Mouse (Mus musculus) left cerebral cortex, postnatal 4 days (tissue): ENCODE measurements around the gene Mrpl23. TPM values are rescaled to one million over a fixed set of nuclear protein-coding genes. Genes with fewer than 3 reads are reported as not detected.

Experiments used
- DNase-seq: peaks from one replicate; pipeline ENCODE4 v3.0.0-alpha.2; 2022
- intact Hi-C: fragments of 180-260 bp; cut with DNase I; formaldehyde crosslinking; loops from one replicate; pipeline ENCODE4 v1.15.1; 2025
- total RNA-seq, 2 experiments: library from RNA; stranded (reverse); gene quantifications; 2 replicates each; pipeline ENCODE4 v1.2.3; 2021

Mrpl23 gene
- total RNA-seq, 2 experiments from 2014 or later = 9.4 to 11.5 TPM

DNA sequence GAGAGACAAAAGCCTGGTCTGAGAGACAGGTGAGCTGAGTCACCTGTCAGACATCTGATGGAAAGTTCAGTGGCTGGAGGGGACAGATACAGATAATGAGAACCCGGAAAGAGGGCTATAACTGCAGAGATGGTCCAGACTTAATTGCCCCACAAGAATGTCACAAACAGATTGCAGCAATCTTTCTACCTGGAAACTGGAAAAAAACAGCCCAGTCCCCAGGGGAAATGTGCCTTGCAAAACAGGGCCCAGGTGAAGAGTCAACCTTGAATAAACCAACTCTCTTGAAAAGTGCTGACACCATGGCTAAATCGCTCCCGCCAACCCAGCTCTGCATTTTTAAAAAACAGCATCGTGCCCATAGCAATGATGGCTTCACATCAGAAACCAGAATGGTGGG is 12.2 kb upstream of the Mrpl23 start:
- intact Hi-C loops = no loop called here
- no peak for DNase-seq

- no peak for DNase-seq
- intact Hi-C loops = no loop called here
These were observed 10.1 kb upstream of the Mrpl23 start for GRCm38 (mm10) chr7:142522352-142522751.

- DNase-seq = no peak
- intact Hi-C loops = no loop called here
These were observed 9.1 kb upstream of the Mrpl23 start for GRCm38 (mm10) chr7:142523200-142523990.

GRCm38 (mm10) chr7:142525342-142526178 is 6.9 kb upstream of the Mrpl23 start:
- intact Hi-C loops = no loop called here
- no peak for DNase-seq

DNA sequence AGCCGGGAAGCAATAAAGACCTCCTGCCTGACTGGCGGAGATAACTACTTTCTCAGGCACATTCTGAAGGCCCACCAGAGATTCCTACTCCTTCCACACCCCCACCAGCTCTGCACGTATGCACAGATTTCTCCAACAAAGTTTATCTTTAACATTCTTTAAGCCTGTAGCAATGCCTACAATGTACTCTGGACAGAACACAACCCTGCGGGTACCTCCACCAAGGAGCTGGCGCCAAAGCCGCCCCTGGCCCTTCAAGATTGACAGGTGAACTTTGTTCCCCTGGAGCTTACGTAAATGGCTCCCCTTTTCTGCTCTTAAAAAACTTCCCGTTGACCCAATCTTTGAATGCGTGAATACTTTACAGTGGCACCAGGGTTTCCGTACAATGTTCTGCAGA is 3.1 kb upstream of the Mrpl23 start:
- intact Hi-C loops = no loop called here
- no peak for DNase-seq

- DNase-seq = no peak
- intact Hi-C loops = no loop called here
These were observed 439 bp upstream of the Mrpl23 start for GRCm38 (mm10) chr7:142531973-142532521.

GRCm38 (mm10) chr7:142533059-142533855 is 771 bp downstream of the Mrpl23 start:
- intact Hi-C loops = no loop called here
- DNase-seq = peak; percentile 86

GRCm38 (mm10) chr7:142535116-142535515 is 2.6 kb downstream of the Mrpl23 start:
- DNase-seq = no peak
- intact Hi-C loops = loop anchor here (5.0 kb wide), 1 partner anchor 137 kb away; no protein-coding TSS in a partner anchor

DNA sequence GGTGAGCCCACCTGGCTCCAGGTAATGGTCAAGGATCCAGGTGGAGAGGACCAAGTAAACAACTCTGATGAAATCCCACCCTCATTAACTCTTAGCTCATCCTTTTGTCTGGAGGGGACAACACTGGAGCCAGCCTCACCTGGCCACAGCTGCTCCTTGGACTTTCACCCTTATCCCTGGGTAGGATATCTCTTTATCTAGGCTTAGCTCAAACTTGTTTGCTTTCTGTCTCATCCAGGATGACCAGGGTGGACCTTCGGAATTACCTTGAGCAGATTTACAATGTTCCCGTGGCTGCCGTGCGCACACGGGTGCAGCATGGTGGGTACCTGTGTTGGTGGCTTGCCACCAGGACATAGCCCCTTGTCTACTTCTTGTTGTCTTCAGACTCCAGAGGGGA is 3.3 kb downstream of the Mrpl23 start:
- intact Hi-C loops = loop anchor here (5.0 kb wide), 1 partner anchor 136 kb away; no protein-coding TSS in a partner anchor
- DNase-seq = no peak

GRCm38 (mm10) chr7:142537181-142537580 is 4.7 kb downstream of the Mrpl23 start:
- no peak for DNase-seq
- intact Hi-C loops = loop anchor here (5.0 kb wide), 1 partner anchor 135 kb away; no protein-coding TSS in a partner anchor

DNA sequence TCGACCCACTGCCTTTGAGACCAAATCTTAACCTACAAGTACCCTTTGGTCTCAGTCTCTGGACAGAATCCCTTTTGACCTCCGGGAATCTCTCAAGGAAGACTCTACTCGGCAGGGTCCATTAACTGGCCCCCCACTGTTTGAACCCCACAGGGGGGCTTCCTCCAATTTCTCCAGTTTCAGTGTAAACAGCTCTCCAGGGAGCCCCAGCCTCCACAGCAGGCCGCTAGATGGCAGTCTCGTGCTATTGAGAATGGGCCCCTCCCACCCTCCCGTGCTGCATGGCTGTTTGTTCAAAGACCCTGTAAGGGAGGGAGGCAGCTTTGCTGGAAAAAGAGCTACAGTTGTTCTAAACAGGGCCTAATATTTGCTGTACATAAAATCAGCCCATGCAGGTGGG is 5.4 kb downstream of the Mrpl23 start:
- DNase-seq = peak; percentile 80
- intact Hi-C loops = loop anchor here (5.0 kb wide), 1 partner anchor 134 kb away; no protein-coding TSS in a partner anchor

DNA sequence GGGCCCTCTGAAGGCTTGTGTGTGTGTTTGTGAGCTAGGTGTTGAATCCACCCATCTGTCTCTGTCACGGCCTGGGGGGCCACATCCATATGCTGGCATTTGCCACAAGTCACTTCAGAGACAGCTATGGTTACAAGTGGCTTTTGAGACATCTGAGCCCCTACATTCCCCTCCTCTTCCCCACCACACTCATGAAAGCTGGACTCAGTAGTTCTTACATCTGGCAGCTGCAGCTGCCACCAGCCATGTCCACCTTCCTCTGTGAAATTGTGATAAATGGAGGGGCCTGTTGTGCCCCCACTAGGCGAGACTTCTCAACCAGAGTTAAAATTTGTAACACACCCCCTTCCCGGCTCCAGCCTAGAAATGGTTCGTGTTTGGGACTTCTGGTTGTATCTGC is 5.8 kb downstream of the Mrpl23 start:
- intact Hi-C loops = loop anchor here (5.0 kb wide), 1 partner anchor 134 kb away; no protein-coding TSS in a partner anchor
- DNase-seq = no peak

DNA sequence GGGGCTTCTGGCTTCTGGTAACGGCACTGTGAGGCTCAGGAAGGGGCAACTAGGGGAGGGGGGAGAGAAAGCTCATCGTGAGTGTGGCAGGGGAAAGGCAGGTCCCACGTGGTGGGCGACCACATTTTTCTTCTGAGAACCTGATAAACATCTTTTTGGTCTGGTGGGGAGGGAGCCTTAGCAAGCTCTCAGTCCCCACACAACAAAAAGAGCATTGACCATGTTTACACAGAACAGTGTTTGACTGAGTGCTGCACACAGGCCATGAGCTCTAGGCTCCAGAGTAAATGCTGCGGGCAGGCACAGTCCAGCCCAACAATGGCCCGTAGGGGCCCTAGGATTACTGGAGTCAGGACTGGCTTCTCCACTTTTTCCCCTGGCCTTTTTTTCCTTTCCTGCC is 6.3 kb downstream of the Mrpl23 start:
- DNase-seq = no peak
- intact Hi-C loops = loop anchor here (5.0 kb wide), 1 partner anchor 134 kb away; no protein-coding TSS in a partner anchor

DNA sequence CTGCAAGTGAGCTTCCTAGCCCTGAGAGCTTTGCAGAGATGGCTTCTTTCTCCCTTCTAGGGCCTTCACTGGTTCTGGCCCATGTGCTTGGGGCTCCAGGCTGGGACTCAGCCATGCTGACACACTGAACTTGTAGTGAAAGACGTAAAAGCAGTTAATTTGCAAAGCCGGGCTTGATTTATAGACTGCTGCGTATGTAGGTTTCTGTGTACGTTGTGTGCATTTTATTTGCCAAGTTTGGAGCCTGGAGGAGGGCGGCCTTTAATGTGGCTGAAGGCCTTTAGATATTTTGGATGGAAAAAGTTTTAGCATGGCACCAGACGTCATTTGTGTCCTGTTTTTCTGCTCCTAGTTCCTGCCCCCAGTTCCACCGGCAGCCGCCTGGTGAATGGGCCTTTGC is 7.3 kb downstream of the Mrpl23 start:
- DNase-seq = no peak
- intact Hi-C loops = loop anchor here (5.0 kb wide), 1 partner anchor 132 kb away; no protein-coding TSS in a partner anchor

DNA sequence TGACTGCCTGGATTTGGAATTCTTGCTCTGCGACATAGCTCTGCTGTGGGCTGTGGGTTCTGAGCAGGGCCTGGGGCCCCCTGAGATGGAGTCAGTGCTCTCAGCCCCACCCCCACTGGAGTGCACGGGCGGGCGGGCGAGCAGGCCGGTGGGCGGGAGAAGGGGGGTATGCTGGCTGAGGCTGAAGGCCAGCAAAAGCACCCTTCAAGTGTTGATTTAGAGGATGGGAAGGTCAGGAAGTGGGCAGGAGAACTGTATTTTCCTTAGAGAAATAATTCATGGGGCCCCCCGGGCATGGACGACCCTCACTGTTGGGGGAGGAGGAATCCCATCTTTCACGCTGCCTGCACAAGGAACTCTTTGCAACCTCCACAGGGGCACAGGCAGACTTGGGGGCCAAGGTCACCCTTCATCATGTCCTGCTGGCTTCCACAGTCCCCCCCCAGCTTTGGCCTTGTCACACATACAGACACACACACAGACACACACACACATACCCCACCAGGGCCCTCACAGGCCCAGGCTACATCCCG is 10.4 kb downstream of the Mrpl23 start:
- no peak for DNase-seq
- intact Hi-C loops = no loop called here

GRCm38 (mm10) chr7:142545967-142546366 is 13.5 kb downstream of the Mrpl23 start:
- intact Hi-C loops = no loop called here
- DNase-seq = no peak

DNA sequence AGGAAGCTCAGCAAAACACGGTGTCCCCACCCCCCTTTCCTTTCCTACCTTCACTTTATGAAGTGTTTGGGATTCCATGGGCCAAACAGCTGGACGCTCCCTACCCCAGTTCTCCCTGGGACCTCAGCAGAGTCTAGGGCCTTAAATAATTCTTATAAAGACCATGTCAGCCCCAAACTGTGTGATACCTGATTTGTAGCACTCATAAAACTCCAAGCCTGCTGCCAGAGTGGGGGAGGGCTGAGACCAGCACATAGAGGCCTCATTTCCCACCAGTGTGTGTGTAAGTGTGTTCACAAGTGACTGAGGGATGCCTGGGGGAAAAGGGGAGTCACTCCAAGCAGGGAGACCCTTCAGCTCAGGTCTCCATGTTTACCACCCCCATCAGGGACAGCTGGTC is 15.4 kb downstream of the Mrpl23 start:
- intact Hi-C loops = no loop called here

GRCm38 (mm10) chr7:142548706-142549105 is 16.2 kb downstream of the Mrpl23 start:
- no peak for DNase-seq
- intact Hi-C loops = no loop called here

More for the DNA sequence above, 15.4 kb downstream of the Mrpl23 start:
- no peak for DNase-seq

DNA sequence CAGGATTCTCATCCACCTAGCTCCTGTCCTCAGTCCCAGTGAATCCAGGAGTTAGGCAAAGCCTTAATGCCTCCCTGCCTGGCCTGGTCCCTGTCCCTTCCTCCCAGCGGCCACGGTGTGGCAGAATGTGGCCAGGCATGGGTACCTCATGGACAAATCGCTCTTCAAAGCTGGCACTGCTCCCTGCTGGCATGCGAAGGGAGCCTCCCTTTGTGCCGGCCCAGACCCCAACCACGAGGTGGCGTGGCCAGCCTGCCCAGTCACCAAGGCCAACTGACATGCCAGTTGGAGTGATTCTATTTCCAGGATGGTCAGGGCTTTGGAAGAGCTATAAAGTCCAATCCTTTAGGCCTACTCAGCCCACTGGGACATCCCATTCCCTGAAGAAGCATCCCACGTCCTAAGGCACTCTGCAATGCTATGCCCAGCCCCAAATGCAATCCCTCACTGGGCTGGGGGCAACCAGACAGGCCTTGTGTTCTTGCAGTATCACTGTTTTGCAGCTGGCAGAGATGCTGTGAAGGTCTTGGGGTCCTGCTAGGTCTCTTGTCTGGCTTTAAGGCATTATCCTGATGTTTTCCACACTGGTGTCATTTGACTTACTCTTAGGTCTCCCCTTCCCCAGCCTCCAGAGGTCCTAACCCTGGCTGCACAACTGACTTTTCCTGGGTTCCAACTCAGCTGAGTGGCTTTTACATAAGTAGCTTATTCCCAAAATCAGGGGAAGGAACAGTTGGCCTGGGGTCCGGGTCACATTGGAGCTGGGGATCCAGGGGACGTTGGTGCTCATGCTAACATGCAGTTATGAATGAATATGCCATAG is 17.7 kb downstream of the Mrpl23 start:
- intact Hi-C loops = no loop called here
- DNase-seq = peak; percentile 83
